Mouse (Mus musculus) heart, postnatal 0 days (tissue): ENCODE measurements at regions not wholly inside any gene's neighbourhood (a gene's known extent, or its start where the extent isn't known, plus 50 kb on each side); places are given as distances from the start of the nearest gene placed in this dataset.

ENCODE experiments used
- CTCF ChIP-seq: IDR thresholded peaks from 2 replicates; pipeline ENCODE4 v1.5.1; 2016; ENCODE audit warnings: antibody characterized with exemption, control low read depth, low read depth
- EP300 ChIP-seq: IDR thresholded peaks from 2 replicates; pipeline ENCODE4 v1.6.1; 2016; ENCODE audit warnings: antibody characterized with exemption, low read depth

DNA sequence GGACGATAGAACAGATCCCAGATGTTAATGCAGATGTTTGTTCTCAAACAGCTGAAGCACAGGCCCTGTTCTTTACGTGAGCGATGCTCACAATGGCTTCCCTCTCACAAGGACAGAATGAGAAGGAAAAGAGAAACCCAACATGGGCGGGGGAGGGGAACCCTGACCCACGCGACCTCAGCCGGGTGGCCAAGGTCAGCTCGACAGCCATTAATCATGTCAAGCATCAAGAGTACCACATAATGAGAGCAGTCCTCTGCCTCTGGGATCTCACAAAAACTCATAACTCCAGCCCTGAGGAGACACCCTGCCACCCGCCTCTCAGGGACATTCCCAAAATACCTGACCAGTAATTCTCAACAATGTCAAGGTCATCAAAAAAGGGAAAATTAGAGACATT, 100.0 kb upstream of the Cbln4 start:
- TF ChIP-seq CTCF (no peak), EP300 (no peak)
